Mouse (Mus musculus): ENCODE results near the gene Gm10310. TPM values are rescaled to one million over a fixed set of nuclear protein-coding genes. Genes with fewer than 3 reads are reported as not detected.
"Not testable (repeated sequence)": the region's sequence is repeated elsewhere in the genome, so short reads cannot be mapped to it uniquely, and the experiment has no call there.

The Gm10310 gene
- polyA plus RNA-seq (2015; fragmentation: Nextera tagmentation; extraction: Ambion mirVana), result not detected in 2 replicates

DNA sequence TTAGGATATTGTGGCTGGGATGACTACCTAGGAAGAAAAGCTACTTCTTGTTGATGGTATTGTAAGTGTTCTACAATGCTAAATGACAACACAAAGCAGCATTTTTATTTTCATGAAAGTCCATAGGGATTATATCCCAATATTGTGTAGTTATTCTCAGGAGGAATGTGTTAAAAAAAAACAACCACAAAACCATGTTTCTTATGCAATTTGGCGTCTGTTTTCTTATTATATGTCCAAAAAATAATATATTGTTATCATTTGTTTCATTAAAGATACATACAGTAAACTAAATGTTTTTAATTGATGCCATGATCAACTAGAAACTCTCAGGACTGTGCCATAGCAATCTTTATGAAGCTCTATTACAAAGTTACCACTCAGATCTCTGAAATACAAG, at the start of gene Gm10310:
Gene Gm10310, minus strand, starts transcription at position 101 of the 400 bp plus-strand sequence.
- not testable (repeated sequence) for H3K27me3 ChIP-seq (replicated peaks); H3K4me2 ChIP-seq (replicated peaks); H3K4me3 ChIP-seq (replicated peaks); H3K9ac ChIP-seq; H3K9me3 ChIP-seq; H3K27ac ChIP-seq; H3K36me3 ChIP-seq; ATAC-seq; H3K4me1 ChIP-seq (replicated peaks)
- WGBS, result no CpG with 5 or more reads among the region's 1 CpGs

DNA sequence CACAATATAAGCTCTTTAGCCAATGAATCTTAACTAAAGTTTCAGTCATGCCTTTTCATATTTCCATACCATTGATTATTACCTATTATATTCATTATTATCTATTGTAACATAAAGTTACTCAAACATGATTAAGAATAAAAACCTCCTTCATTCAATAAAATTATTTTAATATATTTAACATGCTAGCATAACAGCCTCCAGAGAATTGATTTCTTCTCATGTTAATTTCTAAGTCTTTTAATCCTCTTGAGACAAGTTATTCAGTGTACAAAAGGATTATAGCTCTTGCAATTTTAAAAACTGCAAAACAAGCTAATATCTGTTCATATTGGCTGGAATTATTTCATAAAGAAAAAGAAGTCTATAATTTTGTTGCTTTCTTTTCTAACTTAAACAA, 45.2 kb upstream of the Gm10310 start, which contains the start of gene Olfr821:
Gene Olfr821, plus strand, starts transcription at position 301 of the 400 bp plus-strand sequence.
- H3K4me2 ChIP-seq (replicated peaks), result no peak within 1 kb of the TSS
- H3K4me3 ChIP-seq (replicated peaks), result no peak within 1 kb of the TSS
- no peak for ATAC-seq
- no peaks in the 10 kb centered on the region for H3K9me3 ChIP-seq
- no peaks in the 10 kb centered on the region for H3K4me1 ChIP-seq (replicated peaks)
- H3K9ac ChIP-seq, result no peak within 1 kb of the TSS
- H3K36me3 ChIP-seq, result no peaks in the 10 kb centered on the region
- H3K27ac ChIP-seq, result no peak within 1 kb of the TSS
- H3K27me3 ChIP-seq (replicated peaks), result no peaks in the 10 kb centered on the region

DNA sequence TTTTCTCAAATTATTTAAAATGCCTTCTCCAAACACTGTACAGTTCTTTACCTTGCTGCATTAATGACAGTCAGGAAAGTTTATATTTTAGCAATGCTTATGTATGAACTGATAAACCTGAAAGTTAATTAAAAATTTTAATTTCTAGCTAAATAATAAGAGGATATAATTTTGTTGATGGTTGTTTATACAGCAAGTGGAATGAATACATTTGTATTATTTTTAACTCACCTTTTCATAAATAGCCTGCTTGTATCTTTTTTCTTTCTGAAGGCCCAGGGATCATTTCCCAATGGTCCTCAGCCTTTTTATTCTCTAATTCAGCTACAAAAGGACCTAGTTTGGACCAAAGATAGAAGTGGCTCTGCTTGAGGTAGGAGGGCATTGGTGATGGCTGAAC, 27.5 kb upstream of the Gm10310 start, which contains the start of gene Olfr820:
Gene Olfr820, plus strand, starts transcription at position 301 of the 400 bp plus-strand sequence.
- no peaks in the 10 kb centered on the region for H3K27me3 ChIP-seq (replicated peaks)
- H3K9me3 ChIP-seq, result no peaks in the 10 kb centered on the region
- H3K4me2 ChIP-seq (replicated peaks), result no peak within 1 kb of the TSS
- no peaks in the 10 kb centered on the region for H3K36me3 ChIP-seq
- H3K9ac ChIP-seq, result no peak within 1 kb of the TSS
- H3K27ac ChIP-seq, result no peak within 1 kb of the TSS
- H3K4me1 ChIP-seq (replicated peaks), result no peaks in the 10 kb centered on the region
- no peak within 1 kb of the TSS for H3K4me3 ChIP-seq (replicated peaks)
- no peak for ATAC-seq

DNA sequence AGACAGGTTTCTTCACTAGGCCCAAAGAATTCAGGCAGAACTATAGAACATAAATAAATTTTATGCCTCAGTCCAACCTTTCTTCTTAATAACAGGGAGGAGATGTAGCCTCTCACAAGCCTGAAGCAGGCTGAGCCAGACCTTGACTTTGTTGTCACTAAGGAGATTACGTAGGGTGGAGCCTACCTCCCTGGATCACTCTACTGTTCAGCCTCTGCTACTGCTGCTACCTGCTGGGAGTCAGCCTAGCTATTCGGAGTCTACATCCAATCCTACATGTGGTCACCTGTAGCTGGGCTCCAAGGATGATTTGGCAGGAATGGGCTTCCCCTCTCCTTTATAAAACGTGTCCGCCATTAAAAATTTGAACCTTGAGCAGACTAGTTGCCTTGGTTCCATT, 20.5 kb upstream of the Gm10310 start:
- H3K4me2 ChIP-seq (replicated peaks); H3K4me3 ChIP-seq (replicated peaks); H3K27me3 ChIP-seq (replicated peaks); H3K9ac ChIP-seq; H3K27ac ChIP-seq; H3K4me1 ChIP-seq (replicated peaks); ATAC-seq; H3K36me3 ChIP-seq; H3K9me3 ChIP-seq: not testable (repeated sequence)
- 92% methylated on average over 4 of the region's 4 CpGs for WGBS

DNA sequence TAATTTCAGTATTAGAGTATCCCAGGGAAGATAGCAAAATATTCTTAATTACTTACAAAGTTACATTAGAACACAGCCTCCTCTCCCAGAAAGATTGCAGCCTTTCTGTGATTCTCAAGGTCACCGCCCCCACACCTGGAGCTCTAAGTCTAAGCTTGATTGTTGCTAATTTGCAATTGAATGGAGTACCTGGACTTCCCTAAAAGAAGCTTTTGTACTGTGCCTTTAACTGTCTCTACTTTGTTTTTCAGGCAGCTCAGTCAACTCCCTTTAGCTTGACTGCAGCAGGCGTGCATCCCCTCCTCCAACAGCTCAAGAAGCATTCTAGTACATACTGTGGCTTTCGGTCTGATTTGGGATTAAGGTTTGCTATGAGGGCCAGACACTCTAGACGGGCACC, 19.2 kb upstream of the Gm10310 start:
- H3K9ac ChIP-seq; H3K4me3 ChIP-seq (replicated peaks); H3K4me2 ChIP-seq (replicated peaks); ATAC-seq; H3K9me3 ChIP-seq; H3K36me3 ChIP-seq; H3K27me3 ChIP-seq (replicated peaks); H3K4me1 ChIP-seq (replicated peaks); H3K27ac ChIP-seq: not testable (repeated sequence)
- 86% methylated on average over 4 of the region's 4 CpGs for WGBS

DNA sequence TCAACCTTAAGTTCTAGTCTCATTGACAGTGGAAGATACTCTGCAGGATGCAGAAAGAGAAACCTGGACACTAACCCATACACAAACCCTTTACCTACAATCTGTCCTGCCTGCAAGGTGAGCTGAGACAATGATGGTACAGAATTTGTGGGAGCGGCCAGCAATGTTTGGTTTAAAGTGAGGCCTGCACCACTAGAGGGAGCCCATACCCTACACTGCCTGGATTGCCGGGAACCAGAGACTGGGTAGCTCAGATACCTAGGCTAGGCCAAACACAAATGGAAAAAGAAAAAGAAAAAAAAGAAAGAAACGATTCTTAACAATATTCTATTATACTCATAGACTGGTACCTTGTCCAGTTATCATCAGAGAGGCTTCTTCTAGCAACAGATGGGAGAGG, 3.0 kb downstream of the Gm10310 start:
- not testable (repeated sequence) for H3K9ac ChIP-seq; ATAC-seq; H3K27me3 ChIP-seq (replicated peaks); H3K27ac ChIP-seq; H3K4me2 ChIP-seq (replicated peaks); H3K9me3 ChIP-seq; H3K36me3 ChIP-seq; H3K4me1 ChIP-seq (replicated peaks); H3K4me3 ChIP-seq (replicated peaks)
- no CpG with 5 or more reads among the region's 3 CpGs for WGBS

DNA sequence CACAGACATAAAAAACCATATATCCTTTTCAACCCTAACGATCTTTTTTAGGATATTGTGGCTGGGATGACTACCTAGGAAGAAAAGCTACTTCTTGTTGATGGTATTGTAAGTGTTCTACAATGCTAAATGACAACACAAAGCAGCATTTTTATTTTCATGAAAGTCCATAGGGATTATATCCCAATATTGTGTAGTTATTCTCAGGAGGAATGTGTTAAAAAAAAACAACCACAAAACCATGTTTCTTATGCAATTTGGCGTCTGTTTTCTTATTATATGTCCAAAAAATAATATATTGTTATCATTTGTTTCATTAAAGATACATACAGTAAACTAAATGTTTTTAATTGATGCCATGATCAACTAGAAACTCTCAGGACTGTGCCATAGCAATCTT, 8.8 kb downstream of the Gm10310 start, which contains the start of gene Olfr247:
Gene Olfr247, minus strand, starts transcription at position 101 of the 400 bp plus-strand sequence.
- not testable (repeated sequence) for H3K4me2 ChIP-seq (replicated peaks); H3K4me1 ChIP-seq (replicated peaks); H3K9ac ChIP-seq; H3K9me3 ChIP-seq; H3K27me3 ChIP-seq (replicated peaks); H3K27ac ChIP-seq; H3K4me3 ChIP-seq (replicated peaks); ATAC-seq; H3K36me3 ChIP-seq
- no CpG with 5 or more reads among the region's 2 CpGs for WGBS

DNA sequence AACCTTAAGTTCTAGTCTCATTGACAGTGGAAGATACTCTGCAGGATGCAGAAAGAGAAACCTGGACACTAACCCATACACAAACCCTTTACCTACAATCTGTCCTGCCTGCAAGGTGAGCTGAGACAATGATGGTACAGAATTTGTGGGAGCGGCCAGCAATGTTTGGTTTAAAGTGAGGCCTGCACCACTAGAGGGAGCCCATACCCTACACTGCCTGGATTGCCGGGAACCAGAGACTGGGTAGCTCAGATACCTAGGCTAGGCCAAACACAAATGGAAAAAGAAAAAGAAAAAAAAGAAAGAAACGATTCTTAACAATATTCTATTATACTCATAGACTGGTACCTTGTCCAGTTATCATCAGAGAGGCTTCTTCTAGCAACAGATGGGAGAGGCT, 11.9 kb downstream of the Gm10310 start:
- H3K9me3 ChIP-seq; H3K4me3 ChIP-seq (replicated peaks); H3K9ac ChIP-seq; H3K27me3 ChIP-seq (replicated peaks); H3K27ac ChIP-seq; H3K4me1 ChIP-seq (replicated peaks); H3K36me3 ChIP-seq; H3K4me2 ChIP-seq (replicated peaks): not testable (repeated sequence)
- peak; percentile 53; the same call in 1 of the 2 replicates for ATAC-seq
- WGBS, result no CpG with 5 or more reads among the region's 3 CpGs

DNA sequence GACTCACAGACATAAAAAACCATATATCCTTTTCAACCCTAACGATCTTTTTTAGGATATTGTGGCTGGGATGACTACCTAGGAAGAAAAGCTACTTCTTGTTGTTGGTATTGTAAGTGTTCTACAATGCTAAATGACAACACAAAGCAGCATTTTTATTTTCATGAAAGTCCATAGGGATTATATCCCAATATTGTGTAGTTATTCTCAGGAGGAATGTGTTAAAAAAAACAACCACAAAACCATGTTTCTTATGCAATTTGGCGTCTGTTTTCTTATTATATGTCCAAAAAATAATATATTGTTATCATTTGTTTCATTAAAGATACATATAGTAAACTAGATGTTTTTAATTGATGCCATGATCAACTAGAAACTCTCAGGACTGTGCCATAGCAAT, 17.7 kb downstream of the Gm10310 start, which contains the start of gene Olfr819:
Gene Olfr819, minus strand, starts transcription at position 101 of the 400 bp plus-strand sequence.
- not testable (repeated sequence) for H3K27me3 ChIP-seq (replicated peaks); H3K4me1 ChIP-seq (replicated peaks); ATAC-seq; H3K27ac ChIP-seq; H3K4me3 ChIP-seq (replicated peaks); H3K4me2 ChIP-seq (replicated peaks); H3K36me3 ChIP-seq; H3K9ac ChIP-seq; H3K9me3 ChIP-seq
- WGBS, result 74% methylated on average over 2 of the region's 2 CpGs

DNA sequence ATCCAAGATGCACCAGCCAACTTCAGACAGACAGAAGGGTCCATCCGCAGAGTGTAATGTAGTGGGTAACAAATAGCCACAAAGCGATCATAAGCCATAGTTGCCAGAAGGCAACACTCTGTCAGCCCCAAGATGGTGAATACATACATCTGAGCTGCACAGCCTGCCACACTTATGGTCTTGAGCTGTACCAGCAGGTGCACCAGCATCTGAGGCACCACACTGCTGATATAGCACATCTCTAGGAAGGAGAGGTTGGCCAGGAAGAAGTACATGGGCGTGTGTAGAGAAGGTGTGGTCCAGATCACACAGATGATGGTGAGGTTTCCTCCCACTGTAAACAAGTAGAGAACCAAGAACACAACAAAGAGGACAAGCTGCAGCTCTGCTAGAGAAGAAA, 18.6 kb downstream of the Gm10310 start:
- WGBS, result 97% methylated on average over 2 of the region's 3 CpGs
- not testable (repeated sequence) for H3K4me2 ChIP-seq (replicated peaks); H3K27ac ChIP-seq; H3K36me3 ChIP-seq; H3K4me3 ChIP-seq (replicated peaks); H3K4me1 ChIP-seq (replicated peaks); H3K9me3 ChIP-seq; H3K9ac ChIP-seq; H3K27me3 ChIP-seq (replicated peaks); ATAC-seq

DNA sequence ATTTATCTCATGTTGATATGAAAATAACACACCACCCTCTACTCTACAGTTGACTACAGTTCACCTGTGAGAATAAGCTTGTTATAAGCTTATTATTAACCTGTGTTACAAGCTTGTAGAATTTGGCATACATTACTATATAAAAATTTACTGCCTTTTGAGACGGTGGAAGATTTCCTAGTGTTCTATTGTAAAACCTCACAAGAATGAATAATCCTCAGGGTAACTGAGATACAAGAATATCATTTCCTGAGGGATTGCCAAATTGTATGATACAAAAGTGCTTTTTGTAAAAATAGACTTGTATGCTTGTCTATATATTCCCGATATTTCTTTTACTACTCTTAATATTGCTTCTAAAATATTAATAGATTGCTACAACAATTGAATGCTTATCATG, 35.9 kb downstream of the Gm10310 start, which contains the start of gene Olfr818:
Gene Olfr818, minus strand, starts transcription at position 101 of the 400 bp plus-strand sequence.
- no peak for ATAC-seq
- Histone ChIP-seq H3K36me3 (no peaks in the 10 kb centered on the region), H3K27me3 (replicated peaks) (no peaks in the 10 kb centered on the region), H3K27ac (no peak within 1 kb of the TSS), H3K9ac (no peak within 1 kb of the TSS), H3K4me1 (replicated peaks) (no peaks in the 10 kb centered on the region), H3K4me3 (replicated peaks) (no peak within 1 kb of the TSS), H3K9me3 (no peaks in the 10 kb centered on the region), H3K4me2 (replicated peaks) (no peak within 1 kb of the TSS)
- WGBS, result 89% methylated on average over 2 of the region's 2 CpGs
